Mouse (Mus musculus) ES-E14 (cell line): ENCODE results near the gene Hist1h2bl. TPM values are rescaled to one million over a fixed set of nuclear protein-coding genes. Genes with fewer than 3 reads are reported as not detected.
"Not testable (repeated sequence)": the region's sequence is repeated elsewhere in the genome, so short reads cannot be mapped to it uniquely, and the experiment has no call there.

Source experiments
- DNase-seq: peaks from one replicate; pipeline ENCODE4 v3.0.0-alpha.2; 2013; ENCODE audit warnings: low read depth, low spot score
- H3K27ac ChIP-seq: 2 replicates; pipeline ENCODE4 v1.5.1; 2012; ENCODE audit warnings: low read depth, mild to moderate bottlenecking, low read length, moderate library complexity, mixed read lengths; ENCODE audit not compliant: poor library complexity, insufficient read depth, severe bottlenecking
- H3K36me3 ChIP-seq: 2 replicates; pipeline ENCODE4 v1.6.1; 2012; ENCODE audit warnings: mild to moderate bottlenecking, low read length, moderate library complexity, mixed read lengths; ENCODE audit not compliant: control insufficient read depth, poor library complexity, insufficient read depth, severe bottlenecking
- H3K4me1 ChIP-seq, 2 experiments: fragments of 150-350 bp in 1 of 2; sonication (generic) in 1 of 2; 2 replicates each; pipeline ENCODE4 v1.6.1; 2012; ENCODE audit warnings: low read length in 2 of 2, mild to moderate bottlenecking in 1 of 2, mixed read lengths in 1 of 2; ENCODE audit not compliant: control insufficient read depth in 2 of 2, insufficient read depth in 2 of 2, poor library complexity in 1 of 2
- H3K4me3 ChIP-seq, 2 experiments: fragments of 150-350 bp in 1 of 2; sonication (generic) in 1 of 2; 2 replicates each; pipeline ENCODE4 v1.5.1; 2012; ENCODE audit warnings: low read length in 2 of 2, low read depth in 1 of 2, mild to moderate bottlenecking in 1 of 2, mixed read lengths in 1 of 2; ENCODE audit not compliant: insufficient read depth in 1 of 2, poor library complexity in 1 of 2, severe bottlenecking in 1 of 2
- H3K9ac ChIP-seq: 2 replicates; pipeline ENCODE4 v1.6.1; 2012; ENCODE audit warnings: low read depth, mild to moderate bottlenecking, low read length, mixed read lengths; ENCODE audit not compliant: poor library complexity, insufficient read depth, severe bottlenecking
- H3K9me3 ChIP-seq: fragments of 150-350 bp; sonication (generic); 2 replicates; pipeline ENCODE4 v1.6.1; 2012; ENCODE audit warnings: low read depth, mild to moderate bottlenecking, low read length; ENCODE audit not compliant: control insufficient read depth, insufficient read depth
- CHD2 ChIP-seq: IDR thresholded peaks from 2 replicates; pipeline ENCODE4 v1.6.1; 2014; ENCODE audit warnings: mild to moderate bottlenecking, low read depth, low read length, inconsistent platforms
- HCFC1 ChIP-seq: IDR thresholded peaks from 2 replicates; pipeline ENCODE4 v1.6.1; 2012; ENCODE audit warnings: low read length, inconsistent platforms, borderline replicate concordance; ENCODE audit not compliant: insufficient read depth
- MAFK ChIP-seq: IDR thresholded peaks from 2 replicates; pipeline ENCODE4 v1.6.1; 2014; ENCODE audit warnings: mild to moderate bottlenecking, low read depth, low read length, inconsistent platforms; ENCODE audit not compliant: insufficient read depth
- ZC3H11A ChIP-seq: IDR thresholded peaks from 2 replicates; pipeline ENCODE4 v1.6.1; 2012; ENCODE audit warnings: low read depth, mild to moderate bottlenecking, inconsistent platforms, low read length, borderline replicate concordance
- ZNF384 ChIP-seq: IDR thresholded peaks from 2 replicates; pipeline ENCODE4 v1.6.1; 2012; ENCODE audit warnings: low read depth, low read length, inconsistent platforms
- in situ Hi-C, 2 experiments: fragments of 600-800 bp; cut with MboI; formaldehyde crosslinking; loops; one replicate each; pipeline ENCODE4 v1.15.1; 2025; ENCODE audit warnings: low sequenced_read_pairs in 2 of 2, inconsistent platforms in 1 of 2; ENCODE audit not compliant: unreplicated experiment in 2 of 2
- total RNA-seq: library from RNA; depleted of rRNA; stranded (reverse); fragments of 300-350 nt; gene quantifications from 2 replicates; pipeline ENCODE4 v1.2.3, GENCODE M21; 2012

The Hist1h2bl gene
- total RNA-seq, 1 experiment, result 1,694 TPM

DNA sequence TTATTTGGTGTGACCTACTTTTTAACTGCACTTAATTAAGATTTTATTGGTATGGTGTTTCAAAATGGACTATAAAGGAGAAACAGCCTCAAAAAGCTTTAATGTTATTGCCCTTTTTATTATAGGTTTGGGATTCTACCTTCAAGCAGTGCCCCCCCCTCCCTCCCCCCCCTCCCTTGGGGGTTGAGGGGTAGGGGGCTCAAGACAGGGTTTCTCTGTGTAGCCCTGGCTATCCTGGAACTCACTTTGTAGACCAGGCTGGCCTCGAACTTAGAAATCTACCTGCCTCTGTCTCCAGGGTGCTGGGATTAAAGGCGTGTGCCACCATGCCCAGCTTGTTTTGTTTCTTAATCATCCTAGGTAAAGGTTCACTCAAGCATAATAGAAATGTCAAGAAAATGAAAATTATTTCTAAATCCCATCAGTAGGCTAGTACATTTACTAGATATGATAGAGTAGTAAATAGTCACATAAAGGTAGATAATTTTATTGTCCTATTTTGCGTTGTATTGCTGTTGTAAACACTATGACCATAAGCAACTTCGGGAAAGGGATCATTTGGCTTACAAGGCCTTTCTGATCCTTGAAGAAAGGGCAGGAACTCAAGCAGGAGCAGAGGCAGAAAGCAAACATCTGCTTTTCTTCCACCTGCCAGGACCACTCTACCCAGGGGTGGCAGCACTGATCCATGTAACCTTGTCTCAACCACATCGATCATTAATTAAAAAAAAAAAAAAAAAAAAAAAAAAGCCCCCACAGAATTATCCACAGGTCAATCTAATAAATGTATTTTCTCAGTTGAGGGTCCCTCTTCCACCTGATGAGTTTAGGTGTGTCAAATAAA lies 7.3 kb upstream of the Hist1h2bl start:
- Histone ChIP-seq H3K4me3 (no peak overlapping the region), H3K27ac (no peak overlapping the region), H3K36me3 (no peaks in the 10 kb centered on the region), H3K9me3 (peaks cover 6% of the 10 kb centered on the region), H3K4me1 (no peaks in the 10 kb centered on the region), H3K9ac (no peak overlapping the region; the same call in 1 of the 2 replicates)
- in situ Hi-C loops, result loop anchor here in 1 of 2 experiments (25.0 kb wide), 1 partner anchor 561 kb away; no protein-coding TSS in a partner anchor
- no peak for DNase-seq
- TF ChIP-seq MAFK, result no peak
- TF ChIP-seq ZNF384, result no peak

GRCm38 (mm10) chr13:21722373-21722925 lies 6.5 kb upstream of the Hist1h2bl start:
- no peak for DNase-seq
- in situ Hi-C loops, result loop anchor here in 1 of 2 experiments (25.0 kb wide), 1 partner anchor 560 kb away; no protein-coding TSS in a partner anchor
- peak overlapping the region; percentile 71; the same call in 1 of the 2 replicates for H3K27ac ChIP-seq
- TF ChIP-seq ZNF384, result no peak
- no peak for TF ChIP-seq ZC3H11A
- no peak for TF ChIP-seq CHD2
- no peak for TF ChIP-seq HCFC1
- TF ChIP-seq MAFK, result no peak
- peak overlapping the region in 1 of 2 experiments; percentile 40; a peak in 2 of 4 replicates for H3K4me3 ChIP-seq
- no peaks in the 10 kb centered on the region for H3K4me1 ChIP-seq
- peak overlapping the region; percentile 65 for H3K9ac ChIP-seq
- no peaks in the 10 kb centered on the region for H3K36me3 ChIP-seq
- peaks cover 3% of the 10 kb centered on the region for H3K9me3 ChIP-seq

GRCm38 (mm10) chr13:21721757-21722372 lies 5.9 kb upstream of the Hist1h2bl start, which contains the start of gene Hist1h2bm:
Gene Hist1h2bm, plus strand, starts transcription at chr13:21722044.
- H3K4me1 ChIP-seq, H3K36me3 ChIP-seq, H3K9me3 ChIP-seq: not testable (repeated sequence)
- Histone ChIP-seq H3K27ac (peak within 1 kb of the TSS; percentile 98), H3K9ac (peak within 1 kb of the TSS; percentile 90), H3K4me3 (peak within 1 kb of the TSS; percentile 61 to 74)
- peak; percentile 81 for DNase-seq
- in situ Hi-C loops, result loop anchor here in 1 of 2 experiments (25.0 kb wide), 1 partner anchor 560 kb away; no protein-coding TSS in a partner anchor
- TF ChIP-seq MAFK (peak; percentile 50; the same call in 1 of the 2 replicates), CHD2 (peak; percentile 87)

- Histone ChIP-seq H3K9ac (peak overlapping the region; percentile 90), H3K4me3 (peak overlapping the region; percentile 61 to 74), H3K27ac (peak overlapping the region; percentile 98)
- not testable (repeated sequence) for H3K9me3 ChIP-seq, H3K36me3 ChIP-seq, H3K4me1 ChIP-seq, DNase-seq
- in situ Hi-C loops, result loop anchor here in 1 of 2 experiments (25.0 kb wide), 1 partner anchor 559 kb away; no protein-coding TSS in a partner anchor
These were observed 5.3 kb upstream of the Hist1h2bl start for GRCm38 (mm10) chr13:21721107-21721756.
